Mouse (Mus musculus): ENCODE measurements at regions not wholly inside any gene's neighbourhood (a gene's known extent, or its start where the extent isn't known, plus 50 kb on each side); places are given as distances from the start of the nearest gene placed in this dataset.
"Not testable (repeated sequence)": the region's sequence is repeated elsewhere in the genome, so short reads cannot be mapped to it uniquely, and the experiment has no call there.

GRCm38 (mm10) chr17:29430401-29430800 lies 60.2 kb upstream of the Pim1 start:
- DNase-seq, result no peak

GRCm38 (mm10) chr17:29430806-29431205 lies 59.7 kb upstream of the Pim1 start:
- no peak for DNase-seq

GRCm38 (mm10) chr17:29431553-29432297 lies 58.8 kb upstream of the Pim1 start:
- no peak for DNase-seq

GRCm38 (mm10) chr17:29432666-29433065 lies 57.9 kb upstream of the Pim1 start:
- DNase-seq, result no peak

GRCm38 (mm10) chr17:29433370-29433769 lies 57.2 kb upstream of the Pim1 start:
- no peak for DNase-seq

GRCm38 (mm10) chr17:29434074-29434944 lies 56.2 kb upstream of the Pim1 start:
- DNase-seq, result peak; percentile 86

GRCm38 (mm10) chr17:29435345-29436006 lies 55.1 kb upstream of the Pim1 start:
- DNase-seq, result no peak

- DNase-seq, result not testable (repeated sequence)
Observed at GRCm38 (mm10) chr17:29436484-29436870, 54.1 kb upstream of the Pim1 start.

- DNase-seq, result peak; percentile 92
Observed at GRCm38 (mm10) chr17:29436871-29437534, 53.5 kb upstream of the Pim1 start.

- DNase-seq, result no peak
Observed at GRCm38 (mm10) chr17:29437535-29438324, 52.8 kb upstream of the Pim1 start.

GRCm38 (mm10) chr17:29438347-29439235 lies 52.0 kb upstream of the Pim1 start:
- peak; percentile 80 for DNase-seq

GRCm38 (mm10) chr17:29439992-29440391 lies 50.6 kb upstream of the Pim1 start:
- peak; percentile 86 for DNase-seq

- no peak for DNase-seq
Observed at GRCm38 (mm10) chr17:29440490-29440889, 50.1 kb upstream of the Pim1 start.
